ENCODE assay signal across 36 mouse cellular contexts in the genomic region with DNA sequence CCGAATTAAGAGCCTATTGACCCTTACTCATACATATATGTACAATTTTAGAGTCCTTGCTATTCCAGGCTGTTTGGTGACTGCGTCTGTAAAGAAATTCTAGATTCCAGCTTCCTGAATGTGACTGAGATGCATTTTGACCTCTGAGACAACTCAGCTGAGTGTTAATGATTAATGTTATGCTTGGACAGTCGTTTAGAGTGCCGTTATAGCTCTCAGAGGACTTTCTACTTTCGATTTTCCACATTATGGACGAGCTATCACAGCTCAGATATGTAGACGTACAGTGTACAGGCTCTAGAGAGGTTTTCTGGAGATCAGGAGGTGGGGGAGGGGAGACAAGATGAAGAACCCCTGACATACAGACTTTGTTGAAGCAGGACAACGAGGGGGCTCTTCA. TPM values are rescaled to one million over a fixed set of nuclear protein-coding genes. Genes with fewer than 3 reads are reported as not detected.
DNase-seq lines count a peak whose midpoint lies in the region; ATAC-seq and TF ChIP-seq lines count a peak whose summit lies in the region.
"Had no signal": no experiment of that assay in that cellular context is flagged by ENCODE, and none has a peak within 500 bp of the region (broad histone marks: within the 10 kb centered on the region; RNA-seq: fewer than 3 reads in every experiment).

No protein-coding gene starts in this region.

- no peaks in the 10 kb centered on the region for H3K36me3 ChIP-seq in kidney, postnatal 0 days (ENCODE audit: insufficient read depth, low read length)
- no peaks in the 10 kb centered on the region for H3K36me3 ChIP-seq in kidney, embryonic 16.5 days (ENCODE audit: insufficient read depth, low read length)
- H3K36me3 ChIP-seq in intestine, embryonic 16.5 days (ENCODE audit: control insufficient read depth, insufficient read depth, low read length): no peaks in the 10 kb centered on the region
- H3K36me3 ChIP-seq in liver, postnatal 0 days (replicated peaks; ENCODE audit: insufficient read depth, low read length): no peaks in the 10 kb centered on the region
- H3K36me3 ChIP-seq: embryonic facial prominence, embryonic 10.5 days; embryonic facial prominence, embryonic 15.5 days; forebrain, embryonic 12.5 days; heart, embryonic 10.5 days; hindbrain, embryonic 12.5 days; lung, embryonic 15.5 days; midbrain, embryonic 10.5 days; midbrain, embryonic 15.5 days had no signal

- no peaks in the 10 kb centered on the region for H3K27me3 ChIP-seq in kidney, postnatal 0 days (ENCODE audit: insufficient read depth, low read length)
- H3K27me3 ChIP-seq in kidney, embryonic 16.5 days (ENCODE audit: insufficient read depth, low read length): no peaks in the 10 kb centered on the region
- no peaks in the 10 kb centered on the region for H3K27me3 ChIP-seq in intestine, embryonic 16.5 days (replicated peaks; ENCODE audit: control insufficient read depth, insufficient read depth, low read length)
- H3K27me3 ChIP-seq in liver, postnatal 0 days (ENCODE audit: insufficient read depth, low read length): no peaks in the 10 kb centered on the region
- H3K27me3 ChIP-seq: embryonic facial prominence, embryonic 15.5 days; forebrain, embryonic 12.5 days; hindbrain, embryonic 12.5 days; lung, embryonic 15.5 days; midbrain, embryonic 15.5 days had no signal

- peak; percentile 12 for DNase-seq in kidney, postnatal 0 days (ENCODE audit: low spot score)
- peak; percentile 43 for DNase-seq in large intestine, adult 2 months (ENCODE audit: low read depth, low spot score)
- DNase-seq in liver, postnatal 0 days: no peak
- no peak for DNase-seq in embryo, embryonic 11 days
- DNase-seq in adrenal gland, adult 8-10 months: no peak
- DNase-seq: B cell, adult 2 months; cerebellum, adult 2 months; cerebellum, postnatal 14 days; forebrain, postnatal 0 days; gastrocnemius, postnatal 10 days; heart, postnatal 36 days; left cerebral cortex, postnatal 4 days; right cerebral cortex, adult 18-20 months; right cerebral cortex, postnatal 4 days; thymus, adult 2 months; thymus, postnatal 36 days had no signal

- H3K4me2 ChIP-seq in kidney, postnatal 0 days (ENCODE audit: low read length): no peak overlapping the region
- H3K4me2 ChIP-seq in kidney, embryonic 16.5 days (replicated peaks; ENCODE audit: low read depth, low read length): no peak overlapping the region
- H3K4me2 ChIP-seq in intestine, embryonic 16.5 days (ENCODE audit: low read depth, low read length): peak overlapping the region; percentile 33
- peak overlapping the region; percentile 24 for H3K4me2 ChIP-seq in liver, postnatal 0 days (ENCODE audit: low read depth, low read length)
- H3K4me2 ChIP-seq: embryonic facial prominence, embryonic 15.5 days; forebrain, embryonic 12.5 days; hindbrain, embryonic 12.5 days; lung, embryonic 15.5 days; midbrain, embryonic 15.5 days had no signal

- no peak for ATAC-seq in kidney, postnatal 0 days (replicated peaks; ENCODE audit: low FRiP score, low read depth)
- no peak for ATAC-seq in kidney, embryonic 16.5 days (ENCODE audit: low FRiP score, low TSS enrichment)
- ATAC-seq in intestine, embryonic 16.5 days: peak; percentile 81
- no peak; the same call in 1 of the 2 replicates for ATAC-seq in liver, postnatal 0 days
- ATAC-seq: forebrain, postnatal 0 days; hindbrain, postnatal 0 days; midbrain, embryonic 15.5 days had no signal

- WGBS in kidney, postnatal 0 days: 41% methylated on average over 8 of the region's 8 CpGs
- WGBS in kidney, embryonic 16.5 days: 44% methylated on average over 8 of the region's 8 CpGs
- WGBS in intestine, embryonic 16.5 days: 40% methylated on average over 8 of the region's 8 CpGs
- 24% methylated on average over 8 of the region's 8 CpGs for WGBS in large intestine, adult 2 months
- WGBS in liver, postnatal 0 days (ENCODE audit: insufficient replicate concordance): 40% methylated on average over 8 of the region's 8 CpGs

- TF ChIP-seq CTCF in kidney, postnatal 0 days (IDR thresholded peaks at IDR 0.05; ENCODE audit: low read depth): no peak
- TF ChIP-seq CTCF in liver, postnatal 0 days (IDR thresholded peaks at IDR 0.05; ENCODE audit: low read depth): no peak

- no peak overlapping the region for H3K4me3 ChIP-seq in kidney, postnatal 0 days (replicated peaks; ENCODE audit: low read depth, low read length)
- no peak overlapping the region for H3K4me3 ChIP-seq in kidney, embryonic 16.5 days (ENCODE audit: low read length)
- no peak overlapping the region for H3K4me3 ChIP-seq in intestine, embryonic 16.5 days (ENCODE audit: low read length)
- H3K4me3 ChIP-seq in liver, postnatal 0 days (ENCODE audit: low read depth, low read length): no peak overlapping the region
- H3K4me3 ChIP-seq: embryonic facial prominence, embryonic 10.5 days; embryonic facial prominence, embryonic 15.5 days; forebrain, embryonic 12.5 days; heart, embryonic 10.5 days; hindbrain, embryonic 12.5 days; lung, embryonic 15.5 days; midbrain, embryonic 10.5 days; midbrain, embryonic 15.5 days had no signal

- no peak overlapping the region for H3K9ac ChIP-seq in kidney, postnatal 0 days (ENCODE audit: low read depth, low read length)
- no peak overlapping the region for H3K9ac ChIP-seq in kidney, embryonic 16.5 days (replicated peaks; ENCODE audit: low read length)
- no peak overlapping the region for H3K9ac ChIP-seq in intestine, embryonic 16.5 days (ENCODE audit: low read depth, low read length)
- H3K9ac ChIP-seq in liver, postnatal 0 days (replicated peaks): no peak overlapping the region
- H3K9ac ChIP-seq: embryonic facial prominence, embryonic 15.5 days; forebrain, embryonic 12.5 days; forebrain, postnatal 0 days; hindbrain, embryonic 12.5 days; lung, embryonic 15.5 days; midbrain, embryonic 15.5 days had no signal

- H3K27ac ChIP-seq in kidney, postnatal 0 days: no peak overlapping the region
- H3K27ac ChIP-seq in kidney, embryonic 16.5 days (ENCODE audit: low read length): no peak overlapping the region
- peak overlapping the region; percentile 23 for H3K27ac ChIP-seq in intestine, embryonic 16.5 days (ENCODE audit: low read length)
- H3K27ac ChIP-seq in liver, postnatal 0 days (ENCODE audit: low read depth): peak overlapping the region; percentile 44
- H3K27ac ChIP-seq: embryonic facial prominence, embryonic 10.5 days; embryonic facial prominence, embryonic 15.5 days; forebrain, embryonic 12.5 days; heart, embryonic 10.5 days; hindbrain, embryonic 12.5 days; hindbrain, postnatal 0 days; lung, embryonic 15.5 days; midbrain, embryonic 10.5 days; midbrain, embryonic 15.5 days had no signal

- no peaks in the 10 kb centered on the region for H3K4me1 ChIP-seq in kidney, postnatal 0 days (replicated peaks; ENCODE audit: insufficient read depth, low read length)
- H3K4me1 ChIP-seq in kidney, embryonic 16.5 days (ENCODE audit: insufficient read depth, low read length): peaks cover 5% of the 10 kb centered on the region; the same call in 1 of the 2 replicates
- H3K4me1 ChIP-seq in intestine, embryonic 16.5 days (ENCODE audit: control insufficient read depth, insufficient read depth, low read length): peaks cover 7% of the 10 kb centered on the region; the same call in 1 of the 2 replicates
- peaks cover 3% of the 10 kb centered on the region; the same call in 1 of the 2 replicates for H3K4me1 ChIP-seq in liver, postnatal 0 days (ENCODE audit: insufficient read depth)
- H3K4me1 ChIP-seq: forebrain, embryonic 12.5 days; hindbrain, embryonic 12.5 days; lung, embryonic 15.5 days; midbrain, embryonic 15.5 days had no signal

- no peak for TF ChIP-seq EP300 in liver, postnatal 0 days (IDR thresholded peaks at IDR 0.05; ENCODE audit: low read depth)

- H3K9me3 ChIP-seq in kidney, postnatal 0 days (replicated peaks; ENCODE audit: low read length): no peaks in the 10 kb centered on the region
- H3K9me3 ChIP-seq in kidney, embryonic 16.5 days (ENCODE audit: low read length): no peaks in the 10 kb centered on the region
- H3K9me3 ChIP-seq in intestine, embryonic 16.5 days (ENCODE audit: control insufficient read depth, low read length): no peaks in the 10 kb centered on the region
- H3K9me3 ChIP-seq in liver, postnatal 0 days (ENCODE audit: low read length): no peaks in the 10 kb centered on the region
- H3K9me3 ChIP-seq: embryonic facial prominence, embryonic 10.5 days; embryonic facial prominence, embryonic 15.5 days; forebrain, embryonic 12.5 days; heart, embryonic 10.5 days; hindbrain, embryonic 12.5 days; lung, embryonic 15.5 days; midbrain, embryonic 10.5 days; midbrain, embryonic 15.5 days had no signal

RNA-seq across cellular contexts. Expression of a gene that starts 3.3 kb away (rescaled TPM):
- polyA plus RNA-seq in kidney, postnatal 0 days (2015; fragmentation: Nextera tagmentation; extraction: Ambion mirVana): 3.6 and 5.0 TPM in 2 replicates
- polyA plus RNA-seq in kidney, embryonic 16.5 days (2015; fragmentation: Nextera tagmentation; extraction: Ambion mirVana): 1.5 and 1.8 TPM in 2 replicates
- 101 and 110 TPM in 2 replicates for polyA plus RNA-seq in intestine, embryonic 16.5 days (2015; fragmentation: Nextera tagmentation; extraction: Ambion mirVana)
- 409 and 926 TPM in 2 replicates for polyA plus RNA-seq in large intestine, adult 2 months (2012; rRNA removed)
- 13.3 and 14.5 TPM in 2 replicates for polyA plus RNA-seq in liver, postnatal 0 days (2015; fragmentation: Nextera tagmentation; extraction: Ambion mirVana)
- total RNA-seq in adrenal gland, adult 8-10 months (2022): under 1 TPM in 1 of 4 experiments, not detected in 3; 0.13 TPM
- total RNA-seq: forebrain, postnatal 0 days; granulocyte monocyte progenitor cell, adult 5-6 weeks; heart, postnatal 36 days; hindbrain, postnatal 0 days; layer of hippocampus, adult 18-20 months; layer of hippocampus, postnatal 14 days; left cerebral cortex, postnatal 4 days; megakaryocyte progenitor cell, adult 5-6 weeks; neutrophil, adult 5-6 weeks had no signal
- polyA plus RNA-seq: cerebellum, adult 2 months had no signal

RNA-seq across cellular contexts. Expression of a gene that starts 19.2 kb away (rescaled TPM):
- polyA plus RNA-seq in kidney, postnatal 0 days (2015; fragmentation: Nextera tagmentation; extraction: Ambion mirVana): not detected in 2 replicates
- polyA plus RNA-seq in kidney, embryonic 16.5 days (2015; fragmentation: Nextera tagmentation; extraction: Ambion mirVana): 0.09 TPM in 2 replicates
- not detected in 2 replicates for polyA plus RNA-seq in intestine, embryonic 16.5 days (2015; fragmentation: Nextera tagmentation; extraction: Ambion mirVana)
- polyA plus RNA-seq in large intestine, adult 2 months (2012; rRNA removed): 3.9 and 4.5 TPM in 2 replicates
- not detected in 2 replicates for polyA plus RNA-seq in liver, postnatal 0 days (2015; fragmentation: Nextera tagmentation; extraction: Ambion mirVana)
- not detected for total RNA-seq in adrenal gland, adult 8-10 months (2022)
- total RNA-seq: adrenal gland, adult 18-20 months; adrenal gland, postnatal 4 days; gastrocnemius, postnatal 10 days; granulocyte monocyte progenitor cell, adult 5-6 weeks; heart, postnatal 36 days; megakaryocyte progenitor cell, adult 5-6 weeks had no signal
- polyA plus RNA-seq: cerebellum, adult 2 months; embryonic facial prominence, embryonic 10.5 days; forebrain, embryonic 12.5 days; heart, embryonic 10.5 days; heart, embryonic 16.5 days; midbrain, embryonic 10.5 days had no signal

RNA-seq across cellular contexts. Expression of a gene that starts 51.7 kb away (rescaled TPM):
- 30.6 and 31.8 TPM in 2 replicates for polyA plus RNA-seq in kidney, postnatal 0 days (2015; fragmentation: Nextera tagmentation; extraction: Ambion mirVana)
- 22.2 and 22.3 TPM in 2 replicates for polyA plus RNA-seq in kidney, embryonic 16.5 days (2015; fragmentation: Nextera tagmentation; extraction: Ambion mirVana)
- polyA plus RNA-seq in intestine, embryonic 16.5 days (2015; fragmentation: Nextera tagmentation; extraction: Ambion mirVana): 18.4 and 19.6 TPM in 2 replicates
- polyA plus RNA-seq in large intestine, adult 2 months (2012; rRNA removed): 1.0 and 2.8 TPM in 2 replicates
- polyA plus RNA-seq in liver, postnatal 0 days (2015; fragmentation: Nextera tagmentation; extraction: Ambion mirVana): 15.7 and 16.5 TPM in 2 replicates
- under 1 TPM in 1 of 4 experiments, not detected in 3; 0.20 TPM for total RNA-seq in adrenal gland, adult 8-10 months (2022)
- total RNA-seq: adrenal gland, adult 18-20 months; forebrain, postnatal 0 days; granulocyte monocyte progenitor cell, adult 5-6 weeks; heart, postnatal 36 days; hindbrain, postnatal 0 days; layer of hippocampus, adult 18-20 months; layer of hippocampus, postnatal 14 days; left cerebral cortex, postnatal 4 days; megakaryocyte progenitor cell, adult 5-6 weeks had no signal
- polyA plus RNA-seq: cortical plate, adult 2 months; midbrain, embryonic 10.5 days; midbrain, embryonic 15.5 days had no signal

RNA-seq across cellular contexts. Expression of a gene that starts 52.1 kb away (rescaled TPM):
- 35.5 and 42.6 TPM in 2 replicates for polyA plus RNA-seq in kidney, postnatal 0 days (2015; fragmentation: Nextera tagmentation; extraction: Ambion mirVana)
- 18.4 and 20.7 TPM in 2 replicates for polyA plus RNA-seq in kidney, embryonic 16.5 days (2015; fragmentation: Nextera tagmentation; extraction: Ambion mirVana)
- 15.5 and 16.4 TPM in 2 replicates for polyA plus RNA-seq in intestine, embryonic 16.5 days (2015; fragmentation: Nextera tagmentation; extraction: Ambion mirVana)
- 0.84 and 1.1 TPM in 2 replicates for polyA plus RNA-seq in large intestine, adult 2 months (2012; rRNA removed)
- polyA plus RNA-seq in liver, postnatal 0 days (2015; fragmentation: Nextera tagmentation; extraction: Ambion mirVana): 6.3 and 7.0 TPM in 2 replicates
- total RNA-seq in adrenal gland, adult 8-10 months (2022): 1 to 10 TPM; 4.5 to 9.5 (median 8.0) TPM

Comparison
In these comparisons a context has a peak if more than half of its experiments do, and no peak if none do; other contexts are left out.
1. DNase-seq: peak in kidney, postnatal 0 days (single experiment) and large intestine, adult 2 months (single experiment); none in liver, postnatal 0 days (single experiment), embryo, embryonic 11 days (single experiment) and adrenal gland, adult 8-10 months (single experiment).
2. H3K27ac ChIP-seq: peak in intestine, embryonic 16.5 days (single experiment) and liver, postnatal 0 days (single experiment); none in kidney, postnatal 0 days (single experiment) and kidney, embryonic 16.5 days (single experiment).
3. H3K4me2 ChIP-seq: peak in intestine, embryonic 16.5 days (single experiment) and liver, postnatal 0 days (single experiment); none in kidney, postnatal 0 days (single experiment) and kidney, embryonic 16.5 days (single experiment).